Mouse (Mus musculus) neural tube, embryonic 15.5 days (tissue): ENCODE results near the gene Atp4b. TPM values are rescaled to one million over a fixed set of nuclear protein-coding genes. Genes with fewer than 3 reads are reported as not detected.

ENCODE experiments used
- ATAC-seq: fragments of 200-750 bp; cut with Nextera tagmentation; 2 replicates; pipeline ENCODE4 v1.8.0; 2017; ENCODE audit warnings: mild to moderate bottlenecking, moderate TSS enrichment, moderate library complexity; ENCODE audit not compliant: low FRiP score
- H3K27ac ChIP-seq: fragments of 300-500 bp; sonication (generic); replicated peaks from 2 replicates; pipeline ENCODE4 v1.5.1; 2015; ENCODE audit warnings: mild to moderate bottlenecking, inconsistent platforms
- H3K27me3 ChIP-seq: fragments of 300-500 bp; sonication (generic); replicated peaks from 2 replicates; pipeline ENCODE4 v1.6.1; 2015; ENCODE audit warnings: inconsistent platforms
- H3K36me3 ChIP-seq: fragments of 300-500 bp; sonication (generic); 2 replicates; pipeline ENCODE4 v1.6.1; 2015; ENCODE audit warnings: inconsistent platforms
- H3K4me1 ChIP-seq: fragments of 300-500 bp; sonication (generic); 2 replicates; pipeline ENCODE4 v1.6.1; 2015; ENCODE audit warnings: inconsistent platforms
- H3K4me2 ChIP-seq: fragments of 300-500 bp; sonication (generic); 2 replicates; pipeline ENCODE4 v1.6.1; 2015; ENCODE audit warnings: inconsistent platforms, mild to moderate bottlenecking, moderate library complexity
- H3K4me3 ChIP-seq: fragments of 300-500 bp; sonication (generic); replicated peaks from 2 replicates; pipeline ENCODE4 v1.5.1; 2015; ENCODE audit warnings: mild to moderate bottlenecking, inconsistent platforms
- H3K9ac ChIP-seq: fragments of 300-500 bp; sonication (generic); replicated peaks from 2 replicates; pipeline ENCODE4 v1.6.1; 2015; ENCODE audit warnings: mild to moderate bottlenecking, inconsistent platforms
- H3K9me3 ChIP-seq: fragments of 300-500 bp; sonication (generic); replicated peaks from 2 replicates; pipeline ENCODE4 v1.6.1; 2016; ENCODE audit warnings: inconsistent platforms
- WGBS: fragments of 180-500 bp; shearing (Covaris S2); methylation state at CpG from one replicate; pipeline ENCODE4 v1.1.7; 2015; ENCODE audit warnings: mixed read lengths; 5-methylcytosine and 5-hydroxymethylcytosine counted together
- polyA plus RNA-seq: library from polyadenylated mRNA; unstranded; fragments of >200 nt; fragmentation: Nextera tagmentation; extraction: Ambion mirVana; gene quantifications from 2 replicates; pipeline ENCODE4 v1.2.1, GENCODE M21; 2015

Gene Atp4b
- not detected in 2 replicates for polyA plus RNA-seq

- no peak for ATAC-seq
- no peak within 1 kb of the TSS for H3K4me3 ChIP-seq
Measured at GRCm38 (mm10) chr8:13396725-13397124, at the start of gene Atp4b. Gene Atp4b (minus strand): TSS chr8:13396825.

GRCm38 (mm10) chr8:13442152-13442551 lies 45.5 kb upstream of the Atp4b start:
- no peak overlapping the region for H3K4me2 ChIP-seq
- H3K9ac ChIP-seq, result no peak overlapping the region
- no peak for ATAC-seq
- no peak overlapping the region for H3K4me3 ChIP-seq
- no peaks in the 10 kb centered on the region for H3K36me3 ChIP-seq
- H3K27ac ChIP-seq, result no peak overlapping the region
- peaks cover 3% of the 10 kb centered on the region; the same call in 1 of the 2 replicates for H3K27me3 ChIP-seq
- H3K9me3 ChIP-seq, result no peaks in the 10 kb centered on the region
- WGBS, result 95% methylated on average over 2 of the region's 2 CpGs
- no peaks in the 10 kb centered on the region for H3K4me1 ChIP-seq

More at GRCm38 (mm10) chr8:13396725-13397124, at the start of gene Atp4b:
- H3K27me3 ChIP-seq, result no peaks in the 10 kb centered on the region
- no peaks in the 10 kb centered on the region for H3K4me1 ChIP-seq
- no peaks in the 10 kb centered on the region for H3K36me3 ChIP-seq
- H3K9ac ChIP-seq, result no peak within 1 kb of the TSS
- no peak within 1 kb of the TSS for H3K4me2 ChIP-seq
- H3K9me3 ChIP-seq, result no peaks in the 10 kb centered on the region
- H3K27ac ChIP-seq, result no peak within 1 kb of the TSS
- WGBS, result 82% methylated on average over 5 of the region's 5 CpGs

- Histone ChIP-seq H3K9me3 (no peaks in the 10 kb centered on the region), H3K27ac (no peak overlapping the region), H3K4me3 (no peak overlapping the region), H3K9ac (no peak overlapping the region), H3K36me3 (no peaks in the 10 kb centered on the region), H3K27me3 (peaks cover 36% of the 10 kb centered on the region), H3K4me2 (no peak overlapping the region), H3K4me1 (peaks cover 8% of the 10 kb centered on the region; the same call in 1 of the 2 replicates)
- 89% methylated on average over 2 of the region's 2 CpGs for WGBS
- ATAC-seq, result no peak
Measured at GRCm38 (mm10) chr8:13437531-13437930, 40.9 kb upstream of the Atp4b start.

GRCm38 (mm10) chr8:13436052-13436451 lies 39.4 kb upstream of the Atp4b start:
- Histone ChIP-seq H3K9me3 (no peaks in the 10 kb centered on the region), H3K4me3 (no peak overlapping the region), H3K4me1 (peaks cover 8% of the 10 kb centered on the region; the same call in 1 of the 2 replicates), H3K4me2 (no peak overlapping the region), H3K9ac (no peak overlapping the region), H3K27ac (no peak overlapping the region), H3K27me3 (peaks cover 36% of the 10 kb centered on the region), H3K36me3 (no peaks in the 10 kb centered on the region)
- 19% methylated on average over 8 of the region's 8 CpGs for WGBS
- ATAC-seq, result no peak

- H3K27ac ChIP-seq, result no peak within 1 kb of the TSS
- H3K36me3 ChIP-seq, result no peaks in the 10 kb centered on the region
- peaks cover 36% of the 10 kb centered on the region for H3K27me3 ChIP-seq
- H3K4me1 ChIP-seq, result peaks cover 11% of the 10 kb centered on the region; the same call in 1 of the 2 replicates
- 16% methylated on average over 10 of the region's 10 CpGs for WGBS
- H3K9me3 ChIP-seq, result no peaks in the 10 kb centered on the region
- H3K4me3 ChIP-seq, result 0 out of 2 replicates have a peak within 1 kb of the TSS, but pooled peaks have one; percentile 8
- ATAC-seq, result no peak
- peak within 1 kb of the TSS; percentile 20 for H3K4me2 ChIP-seq
- H3K9ac ChIP-seq, result no peak within 1 kb of the TSS
Measured at GRCm38 (mm10) chr8:13434889-13435288, 38.3 kb upstream of the Atp4b start, which contains the start of gene Tmem255b. Gene Tmem255b (plus strand): TSS chr8:13435189.

GRCm38 (mm10) chr8:13433130-13433529 lies 36.5 kb upstream of the Atp4b start:
- WGBS, result 95% methylated on average over 5 of the region's 5 CpGs
- Histone ChIP-seq H3K4me1 (peaks cover 11% of the 10 kb centered on the region; the same call in 1 of the 2 replicates), H3K27ac (no peak overlapping the region), H3K4me2 (no peak overlapping the region), H3K4me3 (no peak overlapping the region), H3K9ac (no peak overlapping the region), H3K9me3 (no peaks in the 10 kb centered on the region), H3K27me3 (peaks cover 36% of the 10 kb centered on the region), H3K36me3 (no peaks in the 10 kb centered on the region)
- ATAC-seq, result no peak

GRCm38 (mm10) chr8:13430866-13431265 lies 34.2 kb upstream of the Atp4b start:
- H3K4me1 ChIP-seq, result peaks cover 11% of the 10 kb centered on the region; the same call in 1 of the 2 replicates
- H3K4me2 ChIP-seq, result no peak overlapping the region
- H3K36me3 ChIP-seq, result no peaks in the 10 kb centered on the region
- H3K4me3 ChIP-seq, result no peak overlapping the region
- H3K9me3 ChIP-seq, result no peaks in the 10 kb centered on the region
- no peak for ATAC-seq
- H3K27ac ChIP-seq, result no peak overlapping the region
- peaks cover 21% of the 10 kb centered on the region for H3K27me3 ChIP-seq
- H3K9ac ChIP-seq, result no peak overlapping the region

GRCm38 (mm10) chr8:13430412-13430811 lies 33.8 kb upstream of the Atp4b start:
- Histone ChIP-seq H3K9ac (no peak overlapping the region), H3K4me1 (peaks cover 8% of the 10 kb centered on the region; the same call in 1 of the 2 replicates), H3K36me3 (no peaks in the 10 kb centered on the region), H3K9me3 (no peaks in the 10 kb centered on the region), H3K27ac (no peak overlapping the region), H3K4me2 (no peak overlapping the region), H3K4me3 (no peak overlapping the region), H3K27me3 (peaks cover 17% of the 10 kb centered on the region)
- no peak for ATAC-seq
- WGBS, result 73% methylated on average over 7 of the region's 7 CpGs

- no peaks in the 10 kb centered on the region for H3K27me3 ChIP-seq
- no peak overlapping the region for H3K9ac ChIP-seq
- no peak overlapping the region for H3K4me2 ChIP-seq
- no peaks in the 10 kb centered on the region for H3K36me3 ChIP-seq
- no peak overlapping the region for H3K4me3 ChIP-seq
- 85% methylated on average over 9 of the region's 9 CpGs for WGBS
- 0 out of 2 replicates have a peak, but pooled peaks cover 3% of the 10 kb centered on the region for H3K4me1 ChIP-seq
- H3K9me3 ChIP-seq, result no peaks in the 10 kb centered on the region
- no peak for ATAC-seq
- H3K27ac ChIP-seq, result no peak overlapping the region
Measured at GRCm38 (mm10) chr8:13428156-13428555, 31.5 kb upstream of the Atp4b start.

- Histone ChIP-seq H3K36me3 (no peaks in the 10 kb centered on the region), H3K9me3 (no peaks in the 10 kb centered on the region), H3K27ac (no peak overlapping the region), H3K4me3 (no peak overlapping the region), H3K27me3 (no peaks in the 10 kb centered on the region), H3K9ac (no peak overlapping the region), H3K4me1 (0 out of 2 replicates have a peak, but pooled peaks cover 3% of the 10 kb centered on the region), H3K4me2 (no peak overlapping the region)
- 81% methylated on average over 6 of the region's 6 CpGs for WGBS
- ATAC-seq, result no peak
Measured at GRCm38 (mm10) chr8:13427351-13427750, 30.7 kb upstream of the Atp4b start.

GRCm38 (mm10) chr8:13420970-13421369 lies 24.3 kb upstream of the Atp4b start:
- Histone ChIP-seq H3K9ac (no peak overlapping the region), H3K36me3 (no peaks in the 10 kb centered on the region), H3K4me1 (no peaks in the 10 kb centered on the region), H3K4me3 (no peak overlapping the region), H3K4me2 (no peak overlapping the region), H3K27ac (no peak overlapping the region), H3K27me3 (no peaks in the 10 kb centered on the region), H3K9me3 (no peaks in the 10 kb centered on the region)
- ATAC-seq, result no peak
- 90% methylated on average over 6 of the region's 6 CpGs for WGBS

GRCm38 (mm10) chr8:13419111-13419639 lies 22.6 kb upstream of the Atp4b start:
- H3K4me3 ChIP-seq, result no peak overlapping the region
- WGBS, result 79% methylated on average over 2 of the region's 2 CpGs
- no peaks in the 10 kb centered on the region for H3K4me1 ChIP-seq
- ATAC-seq, result no peak
- H3K27me3 ChIP-seq, result no peaks in the 10 kb centered on the region
- H3K27ac ChIP-seq, result no peak overlapping the region
- H3K4me2 ChIP-seq, result no peak overlapping the region
- no peaks in the 10 kb centered on the region for H3K9me3 ChIP-seq
- no peak overlapping the region for H3K9ac ChIP-seq
- no peaks in the 10 kb centered on the region for H3K36me3 ChIP-seq
